Mouse (Mus musculus): ENCODE data around the gene Prkce.

- TF ChIP-seq EP300 (IDR thresholded peaks at IDR 0.05; ENCODE audit: insufficient read depth, low read depth, low read length) (peak; percentile 75), POLR2A (IDR thresholded peaks at IDR 0.05; ENCODE audit: insufficient read depth, low read depth, low read length) (no peak), CTCF (IDR thresholded peaks at IDR 0.05) (peak; percentile 93)
Measured at GRCm38 (mm10) chr17:86484087-86484737, 316.6 kb downstream of the Prkce start.
